Mouse (Mus musculus) forebrain, embryonic 12.5 days (tissue): ENCODE data around the gene Cdc25b. TPM values are rescaled to one million over a fixed set of nuclear protein-coding genes. Genes with fewer than 3 reads are reported as not detected.
A peak's percentile ranks its signal among the peaks of the same experiment; 100 is the strongest.

Experiments used
- ATAC-seq: fragments of 200-750 bp; cut with Nextera tagmentation; 2 replicates; pipeline ENCODE4 v1.8.0; 2017; ENCODE audit warnings: moderate TSS enrichment; ENCODE audit not compliant: low FRiP score
- H3K27ac ChIP-seq: fragments of 300-500 bp; sonication (generic); 2 replicates; pipeline ENCODE4 v1.5.1; 2016; ENCODE audit warnings: mild to moderate bottlenecking
- H3K27me3 ChIP-seq: fragments of 300-500 bp; sonication (generic); 2 replicates; pipeline ENCODE4 v1.6.1; 2016; ENCODE audit warnings: mild to moderate bottlenecking
- H3K36me3 ChIP-seq: fragments of 300-500 bp; sonication (generic); replicated peaks from 2 replicates; pipeline ENCODE4 v1.6.1; 2016; ENCODE audit warnings: mild to moderate bottlenecking
- H3K4me1 ChIP-seq: fragments of 300-500 bp; sonication (generic); 2 replicates; pipeline ENCODE4 v1.6.1; 2016
- H3K4me2 ChIP-seq: fragments of 300-500 bp; sonication (generic); 2 replicates; pipeline ENCODE4 v1.6.1; 2016; ENCODE audit warnings: mild to moderate bottlenecking, moderate library complexity
- H3K4me3 ChIP-seq: fragments of 300-500 bp; sonication (generic); replicated peaks from 2 replicates; pipeline ENCODE4 v1.5.1; 2016; ENCODE audit warnings: mild to moderate bottlenecking
- H3K9ac ChIP-seq: fragments of 300-500 bp; sonication (generic); 2 replicates; pipeline ENCODE4 v1.6.1; 2016; ENCODE audit warnings: mild to moderate bottlenecking
- H3K9me3 ChIP-seq: fragments of 300-500 bp; sonication (generic); 2 replicates; pipeline ENCODE4 v1.6.1; 2016
- WGBS: fragments of 180-500 bp; shearing (Covaris S2); methylation state at CpG from one replicate; pipeline ENCODE4 v1.1.7; 2016; 5-methylcytosine and 5-hydroxymethylcytosine counted together
- polyA plus RNA-seq: library from polyadenylated mRNA; unstranded; fragments of >200 nt; fragmentation: Nextera tagmentation; extraction: Ambion mirVana; gene quantifications from 2 replicates; pipeline ENCODE4 v1.2.1, GENCODE M21; 2016

Cdc25b gene
- polyA plus RNA-seq: 73.1 and 81.9 TPM in 2 replicates

GRCm38 (mm10) chr2:131186771-131187601 lies at the start of gene Cdc25b, which contains the start of gene Spef1:
TSS of gene Cdc25b (plus strand) at chr2:131186949.
TSS of gene Spef1 (minus strand) at chr2:131187282.
- Histone ChIP-seq H3K27me3 (no peaks in the 10 kb centered on the region), H3K4me1 (peaks cover 53% of the 10 kb centered on the region), H3K9ac (peak within 1 kb of the TSS; percentile 82), H3K36me3 (peaks cover 8% of the 10 kb centered on the region; the same call in 1 of the 2 replicates), H3K4me3 (peak within 1 kb of the TSS; percentile 60), H3K4me2 (peak within 1 kb of the TSS; percentile 76), H3K9me3 (no peaks in the 10 kb centered on the region), H3K27ac (peak within 1 kb of the TSS; percentile 79)
- ATAC-seq: peak; percentile 84
- under 1% methylated on average over 41 of the region's 43 CpGs for WGBS

- peaks cover 3% of the 10 kb centered on the region; the same call in 1 of the 2 replicates for H3K36me3 ChIP-seq
- H3K4me1 ChIP-seq: peaks cover 6% of the 10 kb centered on the region; the same call in 1 of the 2 replicates
- no peaks in the 10 kb centered on the region for H3K27me3 ChIP-seq
- H3K9me3 ChIP-seq: no peaks in the 10 kb centered on the region
- no peak for ATAC-seq
- no peak overlapping the region for H3K4me3 ChIP-seq
- H3K4me2 ChIP-seq: no peak overlapping the region
- H3K9ac ChIP-seq: no peak overlapping the region
- 88% methylated on average over 4 of the region's 4 CpGs for WGBS
- no peak overlapping the region for H3K27ac ChIP-seq
Observed at GRCm38 (mm10) chr2:131138296-131138695, 48.5 kb upstream of the Cdc25b start.

- Histone ChIP-seq H3K9ac (no peak overlapping the region), H3K4me2 (no peak overlapping the region), H3K36me3 (peaks cover 6% of the 10 kb centered on the region), H3K4me3 (no peak overlapping the region), H3K4me1 (peaks cover 6% of the 10 kb centered on the region; the same call in 1 of the 2 replicates), H3K9me3 (no peaks in the 10 kb centered on the region), H3K27me3 (no peaks in the 10 kb centered on the region), H3K27ac (no peak overlapping the region)
- WGBS: 89% methylated on average over 7 of the region's 7 CpGs
- no peak for ATAC-seq
Observed at GRCm38 (mm10) chr2:131138760-131139159, 48.0 kb upstream of the Cdc25b start.

- H3K9ac ChIP-seq: no peak overlapping the region
- no peak overlapping the region for H3K4me2 ChIP-seq
- ATAC-seq: no peak
- no peaks in the 10 kb centered on the region for H3K9me3 ChIP-seq
- H3K27ac ChIP-seq: no peak overlapping the region
- WGBS: 88% methylated on average over 5 of the region's 5 CpGs
- H3K27me3 ChIP-seq: no peaks in the 10 kb centered on the region
- no peak overlapping the region for H3K4me3 ChIP-seq
- peaks cover 8% of the 10 kb centered on the region for H3K36me3 ChIP-seq
- peaks cover 6% of the 10 kb centered on the region; the same call in 1 of the 2 replicates for H3K4me1 ChIP-seq
Observed at GRCm38 (mm10) chr2:131139287-131139686, 47.5 kb upstream of the Cdc25b start.

GRCm38 (mm10) chr2:131139886-131140532 lies 46.7 kb upstream of the Cdc25b start:
- Histone ChIP-seq H3K4me2 (no peak overlapping the region), H3K9me3 (no peaks in the 10 kb centered on the region), H3K4me3 (no peak overlapping the region), H3K9ac (no peak overlapping the region), H3K27me3 (no peaks in the 10 kb centered on the region), H3K4me1 (peaks cover 6% of the 10 kb centered on the region; the same call in 1 of the 2 replicates), H3K36me3 (peaks cover 16% of the 10 kb centered on the region), H3K27ac (no peak overlapping the region)
- WGBS: 69% methylated on average over 5 of the region's 5 CpGs
- ATAC-seq: no peak

- WGBS: 83% methylated on average over 5 of the region's 5 CpGs
Observed at GRCm38 (mm10) chr2:131140533-131140905, 46.2 kb upstream of the Cdc25b start.

GRCm38 (mm10) chr2:131141336-131141986 lies 45.3 kb upstream of the Cdc25b start:
- Histone ChIP-seq H3K9me3 (no peaks in the 10 kb centered on the region), H3K4me1 (peaks cover 6% of the 10 kb centered on the region; the same call in 1 of the 2 replicates), H3K27ac (no peak overlapping the region), H3K9ac (no peak overlapping the region), H3K4me3 (no peak overlapping the region), H3K27me3 (no peaks in the 10 kb centered on the region), H3K36me3 (peaks cover 30% of the 10 kb centered on the region), H3K4me2 (no peak overlapping the region)
- no peak for ATAC-seq
- WGBS: 92% methylated on average over 8 of the region's 8 CpGs

More at GRCm38 (mm10) chr2:131140533-131140905, 46.2 kb upstream of the Cdc25b start:
- peaks cover 6% of the 10 kb centered on the region; the same call in 1 of the 2 replicates for H3K4me1 ChIP-seq
- H3K4me2 ChIP-seq: no peak overlapping the region
- no peak for ATAC-seq
- no peak overlapping the region for H3K4me3 ChIP-seq
- peaks cover 21% of the 10 kb centered on the region for H3K36me3 ChIP-seq
- H3K27me3 ChIP-seq: no peaks in the 10 kb centered on the region
- no peak overlapping the region for H3K9ac ChIP-seq
- no peak overlapping the region for H3K27ac ChIP-seq
- H3K9me3 ChIP-seq: no peaks in the 10 kb centered on the region

GRCm38 (mm10) chr2:131142592-131142991 lies 44.2 kb upstream of the Cdc25b start:
- H3K9ac ChIP-seq: no peak overlapping the region
- WGBS: 32% methylated on average over 18 of the region's 18 CpGs
- H3K4me3 ChIP-seq: no peak overlapping the region
- H3K36me3 ChIP-seq: peaks cover 42% of the 10 kb centered on the region
- peaks cover 6% of the 10 kb centered on the region; the same call in 1 of the 2 replicates for H3K4me1 ChIP-seq
- peak; percentile 52 for ATAC-seq
- no peaks in the 10 kb centered on the region for H3K9me3 ChIP-seq
- 0 out of 2 replicates have a peak overlapping the region, but pooled peaks have one; percentile 10 for H3K4me2 ChIP-seq
- no peak overlapping the region for H3K27ac ChIP-seq
- H3K27me3 ChIP-seq: no peaks in the 10 kb centered on the region

GRCm38 (mm10) chr2:131143007-131143780 lies 43.6 kb upstream of the Cdc25b start:
- Histone ChIP-seq H3K36me3 (peaks cover 48% of the 10 kb centered on the region), H3K27me3 (no peaks in the 10 kb centered on the region), H3K9ac (no peak overlapping the region), H3K4me1 (peaks cover 6% of the 10 kb centered on the region; the same call in 1 of the 2 replicates), H3K27ac (no peak overlapping the region), H3K4me3 (no peak overlapping the region), H3K4me2 (0 out of 2 replicates have a peak overlapping the region, but pooled peaks have one; percentile 10), H3K9me3 (no peaks in the 10 kb centered on the region)
- ATAC-seq: peak; percentile 18
- WGBS: 68% methylated on average over 22 of the region's 22 CpGs

GRCm38 (mm10) chr2:131145121-131145520 lies 41.6 kb upstream of the Cdc25b start:
- Histone ChIP-seq H3K9ac (no peak overlapping the region), H3K27ac (no peak overlapping the region), H3K36me3 (peaks cover 65% of the 10 kb centered on the region), H3K9me3 (no peaks in the 10 kb centered on the region), H3K4me1 (peaks cover 6% of the 10 kb centered on the region; the same call in 1 of the 2 replicates), H3K4me2 (no peak overlapping the region), H3K4me3 (no peak overlapping the region), H3K27me3 (no peaks in the 10 kb centered on the region)
- ATAC-seq: no peak
- WGBS: 68% methylated on average over 13 of the region's 13 CpGs

GRCm38 (mm10) chr2:131145536-131145935 lies 41.2 kb upstream of the Cdc25b start:
- 89% methylated on average over 2 of the region's 2 CpGs for WGBS
- Histone ChIP-seq H3K4me2 (no peak overlapping the region), H3K27ac (no peak overlapping the region), H3K9me3 (no peaks in the 10 kb centered on the region), H3K9ac (no peak overlapping the region), H3K4me3 (no peak overlapping the region), H3K4me1 (peaks cover 6% of the 10 kb centered on the region; the same call in 1 of the 2 replicates), H3K27me3 (no peaks in the 10 kb centered on the region), H3K36me3 (peaks cover 70% of the 10 kb centered on the region)
- no peak for ATAC-seq
